Mouse (Mus musculus) adrenal gland, postnatal 10 days (tissue): ENCODE data around the gene Zfp687. TPM values are rescaled to one million over a fixed set of nuclear protein-coding genes. Genes with fewer than 3 reads are reported as not detected.

Experiments used
- DNase-seq: peaks from one replicate; pipeline ENCODE4 v3.0.0; 2021; ENCODE audit warnings: mixed read lengths
- total RNA-seq, 2 experiments: library from RNA; stranded (reverse); gene quantifications; 2 replicates each; pipeline ENCODE4 v1.2.3; 2021

Gene Zfp687
- total RNA-seq, 2 experiments from 2014 or later = 35.3 to 39.8 TPM

- DNase-seq = no peak
These were observed 1.3 kb upstream of the Zfp687 start for GRCm38 (mm10) chr3:95016532-95017056.

GRCm38 (mm10) chr3:95015891-95016531, 763 bp upstream of the Zfp687 start:
- peak; percentile 96 for DNase-seq

- peak; percentile 72 for DNase-seq
These were observed 658 bp downstream of the Zfp687 start for GRCm38 (mm10) chr3:95014428-95015151.

- no peak for DNase-seq
These were observed 1.4 kb downstream of the Zfp687 start for GRCm38 (mm10) chr3:95013699-95014427.

GRCm38 (mm10) chr3:95012982-95013381, 2.3 kb downstream of the Zfp687 start:
- no peak for DNase-seq

- DNase-seq = no peak
These were observed 4.9 kb downstream of the Zfp687 start for GRCm38 (mm10) chr3:95010396-95010795.

- DNase-seq = peak; percentile 66
These were observed 7.5 kb downstream of the Zfp687 start for GRCm38 (mm10) chr3:95007706-95008105.

GRCm38 (mm10) chr3:95005651-95006050, 9.6 kb downstream of the Zfp687 start:
- no peak for DNase-seq

GRCm38 (mm10) chr3:95003273-95003672, 12.0 kb downstream of the Zfp687 start:
- DNase-seq = no peak

GRCm38 (mm10) chr3:95002569-95002968, 12.7 kb downstream of the Zfp687 start:
- no peak for DNase-seq

GRCm38 (mm10) chr3:94996946-94997345, 18.3 kb downstream of the Zfp687 start:
- DNase-seq = peak; percentile 92

- DNase-seq = no peak
These were observed 26.0 kb downstream of the Zfp687 start for GRCm38 (mm10) chr3:94989159-94989761.

- DNase-seq = peak; percentile 77
These were observed 27.7 kb downstream of the Zfp687 start for GRCm38 (mm10) chr3:94987578-94987977.

GRCm38 (mm10) chr3:94985513-94985912, 29.7 kb downstream of the Zfp687 start:
- no peak for DNase-seq

GRCm38 (mm10) chr3:94984312-94984711, 30.9 kb downstream of the Zfp687 start:
- no peak for DNase-seq

- DNase-seq = peak; percentile 89
These were observed 40.5 kb downstream of the Zfp687 start, which contains the start of gene Pi4kb for GRCm38 (mm10) chr3:94974528-94975422. Pi4kb (plus strand) TSS chr3:94974731.

GRCm38 (mm10) chr3:94974026-94974527, 41.2 kb downstream of the Zfp687 start:
- peak; percentile 26 for DNase-seq

- DNase-seq = no peak
These were observed 41.6 kb downstream of the Zfp687 start for GRCm38 (mm10) chr3:94973620-94974019.

- DNase-seq = no peak
These were observed 42.7 kb downstream of the Zfp687 start for GRCm38 (mm10) chr3:94972552-94972951.

- DNase-seq = no peak
These were observed 49.4 kb downstream of the Zfp687 start for GRCm38 (mm10) chr3:94965878-94966277.

- no peak for DNase-seq
These were observed 50.3 kb downstream of the Zfp687 start for GRCm38 (mm10) chr3:94964989-94965388.
